Mouse (Mus musculus) liver, postnatal 0 days (tissue): ENCODE data around the gene Fam117a.

Experiments used
- CTCF ChIP-seq: sonication (generic); IDR thresholded peaks from 2 replicates; pipeline ENCODE4 v1.5.1; 2016; ENCODE audit warnings: antibody characterized with exemption, low read depth
- EP300 ChIP-seq: IDR thresholded peaks from 2 replicates; pipeline ENCODE4 v1.6.1; 2016; ENCODE audit warnings: antibody characterized with exemption, low read depth, mild to moderate bottlenecking

DNA sequence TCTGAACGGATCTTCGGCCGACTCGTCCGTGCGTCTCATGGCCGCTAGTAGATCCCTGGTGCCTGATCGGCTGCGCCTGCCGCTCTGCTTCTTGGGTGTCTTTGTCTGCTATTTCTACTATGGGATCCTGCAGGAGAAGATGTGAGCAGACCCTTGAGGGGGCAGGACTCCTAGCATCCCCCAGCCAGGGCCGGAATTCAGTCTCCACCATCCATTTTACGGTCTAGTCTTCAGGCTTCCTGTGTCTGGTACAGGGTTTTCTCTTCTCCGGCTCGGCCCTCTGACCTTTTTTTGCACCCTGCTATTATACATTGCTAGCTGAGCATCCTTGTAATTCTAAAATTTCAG lies 48.1 kb downstream of the Fam117a start:
- TF ChIP-seq EP300: no peak
- 0 out of 2 replicates have a peak, but pooled peaks have one; percentile 6 for TF ChIP-seq CTCF
